Mouse (Mus musculus) CH12.LX (cell line): ENCODE measurements around the gene Cldn16.

ENCODE experiments used
- CTCF ChIP-seq, 2 experiments: IDR thresholded peaks in 1 of 2; conservative IDR thresholded peaks in 1 of 2; 2 replicates each; pipeline ENCODE4 v1.5.1; 2011 to 2012; ENCODE audit warnings: low read depth in 2 of 2, low read length in 2 of 2, improper control_type of control experiment in 1 of 2, inconsistent platforms in 1 of 2, mild to moderate bottlenecking in 1 of 2, moderate library complexity in 1 of 2
- MXI1 ChIP-seq: IDR thresholded peaks from 2 replicates; pipeline ENCODE4 v1.6.1; 2011; ENCODE audit warnings: mild to moderate bottlenecking, low read depth, low read length, improper control_type of control experiment
- POLR2A ChIP-seq: IDR thresholded peaks from 2 replicates; pipeline ENCODE4 v1.6.1; 2011; ENCODE audit warnings: low read depth, mild to moderate bottlenecking, improper control_type of control experiment, low read length

DNA sequence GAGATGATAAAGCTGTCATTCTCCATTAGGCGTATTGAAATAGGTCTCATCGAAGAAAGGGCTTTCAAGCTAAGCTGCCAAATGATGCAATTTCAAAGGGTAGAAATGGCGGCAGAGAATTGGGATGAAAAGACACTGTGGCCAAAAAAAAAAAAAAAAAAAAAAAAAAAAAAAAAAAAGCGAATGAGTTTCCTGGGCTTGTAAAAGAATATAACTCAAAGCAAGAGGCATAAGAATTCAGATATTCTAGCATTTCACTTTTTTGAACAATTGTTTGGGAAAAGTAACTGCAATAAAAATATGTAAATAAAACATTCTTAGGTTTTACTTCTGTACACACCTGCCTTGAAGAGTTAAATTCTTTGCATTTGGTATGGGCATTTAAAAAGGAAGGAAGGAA is 3.6 kb downstream of the Cldn16 start:
- TF ChIP-seq POLR2A = no peak
- no peak for TF ChIP-seq CTCF (conservative IDR thresholded peaks at IDR 0.05 in 1 of 2, IDR thresholded peaks at IDR 0.05 in 1 of 2; ENCODE audit: low read depth in 2 of 2, low read length in 2 of 2)
- TF ChIP-seq MXI1 = no peak
